In genomic region chr5:139281373-139282112, GRCm38 (mm10) we compare ENCODE assay signal across 10 mouse cellular contexts. TPM values are rescaled to one million over a fixed set of nuclear protein-coding genes. Genes with fewer than 3 reads are reported as not detected.
A peak's percentile ranks its signal among the peaks of the same experiment; 100 is the strongest.
DNase-seq lines count a peak whose midpoint lies in the region; ATAC-seq lines count a peak whose summit lies in the region.
"Had no signal": no experiment of that assay in that cellular context is flagged by ENCODE, and none has a peak within 500 bp of the region (broad histone marks: within the 10 kb centered on the region; RNA-seq: fewer than 3 reads in every experiment).

No protein-coding gene starts in this region.

- no peaks in the 10 kb centered on the region for H3K9me3 ChIP-seq in embryonic facial prominence, embryonic 14.5 days (ENCODE audit: control insufficient read depth, low read length)
- no peaks in the 10 kb centered on the region for H3K9me3 ChIP-seq in embryonic facial prominence, embryonic 10.5 days
- no peaks in the 10 kb centered on the region for H3K9me3 ChIP-seq in hindbrain, embryonic 13.5 days
- H3K9me3 ChIP-seq in hindbrain, embryonic 14.5 days (ENCODE audit: control insufficient read depth, low read length), result no peaks in the 10 kb centered on the region
- H3K9me3 ChIP-seq in lung, embryonic 15.5 days, result no peaks in the 10 kb centered on the region
- H3K9me3 ChIP-seq: liver, embryonic 15.5 days; midbrain, embryonic 13.5 days had no signal

- no peaks in the 10 kb centered on the region for H3K4me1 ChIP-seq in embryonic facial prominence, embryonic 14.5 days (ENCODE audit: control insufficient read depth, insufficient read depth, low read length)
- H3K4me1 ChIP-seq in embryonic facial prominence, embryonic 10.5 days, result peaks cover 22% of the 10 kb centered on the region
- H3K4me1 ChIP-seq in hindbrain, embryonic 13.5 days (replicated peaks), result peaks cover 3% of the 10 kb centered on the region
- H3K4me1 ChIP-seq in hindbrain, embryonic 14.5 days (replicated peaks; ENCODE audit: control insufficient read depth, insufficient read depth, low read length), result no peaks in the 10 kb centered on the region
- peaks cover 21% of the 10 kb centered on the region for H3K4me1 ChIP-seq in lung, embryonic 15.5 days
- H3K4me1 ChIP-seq: midbrain, embryonic 13.5 days had no signal

- 0 out of 2 replicates have a peak, but pooled peaks have one; percentile 3 for ATAC-seq in embryonic facial prominence, embryonic 14.5 days (ENCODE audit: low read depth)
- ATAC-seq in hindbrain, embryonic 13.5 days (ENCODE audit: low FRiP score), result peak; percentile 37; the same call in 1 of the 2 replicates
- ATAC-seq in hindbrain, embryonic 14.5 days (ENCODE audit: low FRiP score), result no peak
- ATAC-seq in lung, embryonic 15.5 days (ENCODE audit: borderline replicate concordance, extremely low read depth, low FRiP score, low TSS enrichment), result peak; percentile 55; the same call in 1 of the 2 replicates

- WGBS in embryonic facial prominence, embryonic 14.5 days, result 59% methylated on average over 10 of the region's 11 CpGs
- 65% methylated on average over 10 of the region's 11 CpGs for WGBS in embryonic facial prominence, embryonic 10.5 days
- 49% methylated on average over 11 of the region's 11 CpGs for WGBS in hindbrain, embryonic 13.5 days
- WGBS in hindbrain, embryonic 14.5 days, result 50% methylated on average over 10 of the region's 11 CpGs
- 38% methylated on average over 10 of the region's 11 CpGs for WGBS in lung, embryonic 15.5 days

- H3K27ac ChIP-seq in embryonic facial prominence, embryonic 14.5 days (replicated peaks; ENCODE audit: low read depth, low read length), result no peak overlapping the region
- H3K27ac ChIP-seq in embryonic facial prominence, embryonic 10.5 days (replicated peaks), result no peak overlapping the region
- no peak overlapping the region for H3K27ac ChIP-seq in hindbrain, embryonic 13.5 days
- H3K27ac ChIP-seq in hindbrain, embryonic 14.5 days, result no peak overlapping the region
- H3K27ac ChIP-seq in lung, embryonic 15.5 days, result peak overlapping the region; percentile 58
- H3K27ac ChIP-seq: liver, embryonic 15.5 days; midbrain, embryonic 13.5 days had no signal

- H3K36me3 ChIP-seq in embryonic facial prominence, embryonic 14.5 days (ENCODE audit: control insufficient read depth, insufficient read depth, low read length), result no peaks in the 10 kb centered on the region
- H3K36me3 ChIP-seq in embryonic facial prominence, embryonic 10.5 days (replicated peaks), result no peaks in the 10 kb centered on the region
- peaks cover 15% of the 10 kb centered on the region; the same call in 1 of the 2 replicates for H3K36me3 ChIP-seq in hindbrain, embryonic 13.5 days
- H3K36me3 ChIP-seq in hindbrain, embryonic 14.5 days (replicated peaks; ENCODE audit: control insufficient read depth, insufficient read depth), result peaks cover 8% of the 10 kb centered on the region; the same call in 1 of the 2 replicates
- no peaks in the 10 kb centered on the region for H3K36me3 ChIP-seq in lung, embryonic 15.5 days
- H3K36me3 ChIP-seq: liver, embryonic 15.5 days; midbrain, embryonic 13.5 days had no signal

- no peak overlapping the region for H3K4me3 ChIP-seq in embryonic facial prominence, embryonic 14.5 days (ENCODE audit: low read depth, low read length)
- no peak overlapping the region for H3K4me3 ChIP-seq in embryonic facial prominence, embryonic 10.5 days
- no peak overlapping the region for H3K4me3 ChIP-seq in hindbrain, embryonic 13.5 days
- H3K4me3 ChIP-seq in hindbrain, embryonic 14.5 days (replicated peaks; ENCODE audit: low read length), result no peak overlapping the region
- H3K4me3 ChIP-seq in lung, embryonic 15.5 days, result no peak overlapping the region
- H3K4me3 ChIP-seq: liver, embryonic 15.5 days; midbrain, embryonic 13.5 days had no signal

- no peak overlapping the region for H3K9ac ChIP-seq in embryonic facial prominence, embryonic 14.5 days (ENCODE audit: low read depth, low read length)
- H3K9ac ChIP-seq in hindbrain, embryonic 13.5 days, result no peak overlapping the region
- H3K9ac ChIP-seq in hindbrain, embryonic 14.5 days, result no peak overlapping the region
- no peak overlapping the region for H3K9ac ChIP-seq in lung, embryonic 15.5 days
- H3K9ac ChIP-seq: liver, embryonic 15.5 days; midbrain, embryonic 13.5 days had no signal

- no peak overlapping the region for H3K4me2 ChIP-seq in embryonic facial prominence, embryonic 14.5 days (ENCODE audit: low read depth, low read length)
- no peak overlapping the region for H3K4me2 ChIP-seq in hindbrain, embryonic 13.5 days
- no peak overlapping the region for H3K4me2 ChIP-seq in hindbrain, embryonic 14.5 days (replicated peaks)
- peak overlapping the region; percentile 17; the same call in 1 of the 2 replicates for H3K4me2 ChIP-seq in lung, embryonic 15.5 days
- H3K4me2 ChIP-seq: liver, embryonic 15.5 days; midbrain, embryonic 13.5 days had no signal

- no peaks in the 10 kb centered on the region for H3K27me3 ChIP-seq in embryonic facial prominence, embryonic 14.5 days (replicated peaks; ENCODE audit: control insufficient read depth, insufficient read depth, low read length)
- peaks cover 8% of the 10 kb centered on the region for H3K27me3 ChIP-seq in embryonic facial prominence, embryonic 10.5 days (replicated peaks; ENCODE audit: low read depth, poor library complexity, severe bottlenecking)
- H3K27me3 ChIP-seq in hindbrain, embryonic 13.5 days, result no peaks in the 10 kb centered on the region; the same call in 1 of the 2 replicates
- H3K27me3 ChIP-seq in hindbrain, embryonic 14.5 days (ENCODE audit: control insufficient read depth, insufficient read depth, low read length), result no peaks in the 10 kb centered on the region
- no peaks in the 10 kb centered on the region for H3K27me3 ChIP-seq in lung, embryonic 15.5 days
- H3K27me3 ChIP-seq: liver, embryonic 15.5 days; midbrain, embryonic 13.5 days had no signal

- DNase-seq in embryonic facial prominence, embryonic 14.5 days (ENCODE audit: low spot score), result no peak
- DNase-seq in embryonic facial prominence, embryonic 10.5 days (ENCODE audit: low spot score), result no peak
- no peak for DNase-seq in hindbrain, embryonic 14.5 days (ENCODE audit: low spot score)
- no peak for DNase-seq in lung, postnatal 25 days (ENCODE audit: low spot score)
- peak; percentile 46 to 80 for DNase-seq in lung, postnatal 4 days
- no peak for DNase-seq in Muller cell, postnatal 12 days (ENCODE audit: inconsistent ontology term)

RNA-seq across cellular contexts. Expression of gene Get4, which starts 29.4 kb away (rescaled TPM):
- 136 and 156 TPM in 2 replicates for polyA plus RNA-seq in embryonic facial prominence, embryonic 14.5 days (2014; fragmentation: Nextera tagmentation; extraction: Ambion mirVana)
- 188 and 189 TPM in 2 replicates for polyA plus RNA-seq in embryonic facial prominence, embryonic 10.5 days (2016; fragmentation: Nextera tagmentation; extraction: Ambion mirVana)
- 113 TPM in 2 replicates for polyA plus RNA-seq in hindbrain, embryonic 13.5 days (2015; fragmentation: Nextera tagmentation; extraction: Ambion mirVana)
- 109 and 116 TPM in 2 replicates for polyA plus RNA-seq in hindbrain, embryonic 14.5 days (2014; fragmentation: Nextera tagmentation; extraction: Ambion mirVana)
- 186 TPM in 2 replicates for polyA plus RNA-seq in lung, embryonic 15.5 days (2015; fragmentation: Nextera tagmentation; extraction: Ambion mirVana)

RNA-seq across cellular contexts. Expression of gene Adap1, which starts 43.9 kb away (rescaled TPM):
- polyA plus RNA-seq in embryonic facial prominence, embryonic 14.5 days (2014; fragmentation: Nextera tagmentation; extraction: Ambion mirVana), result 5.1 and 5.7 TPM in 2 replicates
- polyA plus RNA-seq in embryonic facial prominence, embryonic 10.5 days (2016; fragmentation: Nextera tagmentation; extraction: Ambion mirVana), result 0.51 and 0.54 TPM in 2 replicates
- 24.9 and 26.5 TPM in 2 replicates for polyA plus RNA-seq in hindbrain, embryonic 13.5 days (2015; fragmentation: Nextera tagmentation; extraction: Ambion mirVana)
- 78.6 and 89.9 TPM in 2 replicates for polyA plus RNA-seq in hindbrain, embryonic 14.5 days (2014; fragmentation: Nextera tagmentation; extraction: Ambion mirVana)
- 5.8 and 6.2 TPM in 2 replicates for polyA plus RNA-seq in lung, embryonic 15.5 days (2015; fragmentation: Nextera tagmentation; extraction: Ambion mirVana)

Comparison
In these comparisons a context has a peak if more than half of its experiments do, and no peak if none do; other contexts are left out.
1. DNase-seq: peak in lung, postnatal 4 days (2 of 2); none in embryonic facial prominence, embryonic 14.5 days (single experiment), embryonic facial prominence, embryonic 10.5 days (single experiment), hindbrain, embryonic 14.5 days (single experiment), lung, postnatal 25 days (single experiment) and Muller cell, postnatal 12 days (single experiment).